Mouse (Mus musculus) ES-E14 (cell line): ENCODE results near the gene Mmrn2. TPM values are rescaled to one million over a fixed set of nuclear protein-coding genes. Genes with fewer than 3 reads are reported as not detected.

Experiments used
- DNase-seq: peaks from one replicate; pipeline ENCODE4 v3.0.0-alpha.2; 2013; ENCODE audit warnings: low read depth, low spot score
- H3K27ac ChIP-seq: 2 replicates; pipeline ENCODE4 v1.5.1; 2012; ENCODE audit warnings: low read depth, mild to moderate bottlenecking, low read length, moderate library complexity, mixed read lengths; ENCODE audit not compliant: poor library complexity, insufficient read depth, severe bottlenecking
- H3K36me3 ChIP-seq: 2 replicates; pipeline ENCODE4 v1.6.1; 2012; ENCODE audit warnings: mild to moderate bottlenecking, low read length, moderate library complexity, mixed read lengths; ENCODE audit not compliant: control insufficient read depth, poor library complexity, insufficient read depth, severe bottlenecking
- H3K4me1 ChIP-seq, 2 experiments: fragments of 150-350 bp in 1 of 2; sonication (generic) in 1 of 2; 2 replicates each; pipeline ENCODE4 v1.6.1; 2012; ENCODE audit warnings: low read length in 2 of 2, mild to moderate bottlenecking in 1 of 2, mixed read lengths in 1 of 2; ENCODE audit not compliant: control insufficient read depth in 2 of 2, insufficient read depth in 2 of 2, poor library complexity in 1 of 2
- H3K4me3 ChIP-seq, 2 experiments: fragments of 150-350 bp in 1 of 2; sonication (generic) in 1 of 2; 2 replicates each; pipeline ENCODE4 v1.5.1; 2012; ENCODE audit warnings: low read length in 2 of 2, low read depth in 1 of 2, mild to moderate bottlenecking in 1 of 2, mixed read lengths in 1 of 2; ENCODE audit not compliant: insufficient read depth in 1 of 2, poor library complexity in 1 of 2, severe bottlenecking in 1 of 2
- H3K9ac ChIP-seq: 2 replicates; pipeline ENCODE4 v1.6.1; 2012; ENCODE audit warnings: low read depth, mild to moderate bottlenecking, low read length, mixed read lengths; ENCODE audit not compliant: poor library complexity, insufficient read depth, severe bottlenecking
- H3K9me3 ChIP-seq: fragments of 150-350 bp; sonication (generic); 2 replicates; pipeline ENCODE4 v1.6.1; 2012; ENCODE audit warnings: low read depth, mild to moderate bottlenecking, low read length; ENCODE audit not compliant: control insufficient read depth, insufficient read depth
- CHD2 ChIP-seq: IDR thresholded peaks from 2 replicates; pipeline ENCODE4 v1.6.1; 2014; ENCODE audit warnings: mild to moderate bottlenecking, low read depth, low read length, inconsistent platforms
- HCFC1 ChIP-seq: IDR thresholded peaks from 2 replicates; pipeline ENCODE4 v1.6.1; 2012; ENCODE audit warnings: low read length, inconsistent platforms, borderline replicate concordance; ENCODE audit not compliant: insufficient read depth
- MAFK ChIP-seq: IDR thresholded peaks from 2 replicates; pipeline ENCODE4 v1.6.1; 2014; ENCODE audit warnings: mild to moderate bottlenecking, low read depth, low read length, inconsistent platforms; ENCODE audit not compliant: insufficient read depth
- ZC3H11A ChIP-seq: IDR thresholded peaks from 2 replicates; pipeline ENCODE4 v1.6.1; 2012; ENCODE audit warnings: low read depth, mild to moderate bottlenecking, inconsistent platforms, low read length, borderline replicate concordance
- ZNF384 ChIP-seq: IDR thresholded peaks from 2 replicates; pipeline ENCODE4 v1.6.1; 2012; ENCODE audit warnings: low read depth, low read length, inconsistent platforms
- in situ Hi-C, 2 experiments: fragments of 600-800 bp; cut with MboI; formaldehyde crosslinking; loops; one replicate each; pipeline ENCODE4 v1.15.1; 2025; ENCODE audit warnings: low sequenced_read_pairs in 2 of 2, inconsistent platforms in 1 of 2; ENCODE audit not compliant: unreplicated experiment in 2 of 2
- total RNA-seq: library from RNA; depleted of rRNA; stranded (reverse); fragments of 300-350 nt; gene quantifications from 2 replicates; pipeline ENCODE4 v1.2.3, GENCODE M21; 2012

The Mmrn2 gene
- total RNA-seq, 1 experiment, result 17.4 TPM

DNA sequence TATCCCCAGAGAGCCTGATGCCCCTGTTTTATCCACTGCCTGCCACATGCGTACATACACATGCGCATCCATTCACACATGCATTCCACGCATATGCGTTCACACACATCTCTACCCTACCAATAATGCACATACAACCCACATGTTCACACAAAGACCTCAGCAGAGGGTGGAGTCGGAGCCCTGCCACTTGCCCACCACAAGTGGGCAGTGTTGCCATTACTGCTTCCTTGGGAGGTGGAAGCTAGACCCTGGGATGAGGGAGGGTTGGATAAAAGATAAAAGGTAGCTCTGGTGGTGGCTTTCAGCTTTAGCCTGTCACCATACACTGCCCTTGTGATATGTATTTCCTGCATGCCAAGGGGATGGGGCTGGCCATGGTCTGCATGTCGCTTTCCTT, 2.6 kb upstream of the Mmrn2 start:
- TF ChIP-seq CHD2 (no peak), ZC3H11A (peak; percentile 45; the same call in 1 of the 2 replicates)
- Histone ChIP-seq H3K9me3 (no peaks in the 10 kb centered on the region), H3K4me3 (no peak overlapping the region), H3K27ac (no peak overlapping the region), H3K4me1 (peaks cover 12 to 42% of the 10 kb centered on the region in 2 experiments; a peak in 3 of 4 replicates), H3K36me3 (no peaks in the 10 kb centered on the region), H3K9ac (no peak overlapping the region)
- DNase-seq, result no peak
- in situ Hi-C loops, result no loop called here

DNA sequence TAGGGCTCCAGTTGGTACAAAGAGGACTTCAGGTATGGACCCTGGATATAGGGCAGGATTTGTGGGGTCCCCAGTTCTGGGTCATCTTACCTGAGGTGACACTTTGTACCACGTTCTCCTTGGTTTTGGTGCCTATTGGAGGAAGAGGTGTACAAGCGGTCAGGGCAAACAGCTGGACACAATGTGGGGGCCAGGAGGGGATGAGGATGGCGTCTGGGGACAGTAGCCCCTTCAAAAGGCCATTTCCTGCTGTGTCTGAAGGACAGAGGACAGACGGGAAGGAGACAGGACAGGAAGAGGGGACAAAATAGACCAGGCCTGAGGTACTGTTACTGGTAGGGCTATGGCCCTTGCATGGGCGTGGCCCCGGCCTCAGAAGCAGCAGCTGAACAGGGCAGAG, 1.7 kb upstream of the Mmrn2 start:
- Histone ChIP-seq H3K36me3 (no peaks in the 10 kb centered on the region), H3K27ac (no peak overlapping the region), H3K4me1 (peaks cover 12 to 45% of the 10 kb centered on the region in 2 experiments; a peak in 3 of 4 replicates), H3K4me3 (no peak overlapping the region), H3K9ac (no peak overlapping the region), H3K9me3 (no peaks in the 10 kb centered on the region)
- in situ Hi-C loops, result no loop called here
- TF ChIP-seq ZC3H11A (no peak), ZNF384 (no peak), MAFK (no peak)
- DNase-seq, result no peak

DNA sequence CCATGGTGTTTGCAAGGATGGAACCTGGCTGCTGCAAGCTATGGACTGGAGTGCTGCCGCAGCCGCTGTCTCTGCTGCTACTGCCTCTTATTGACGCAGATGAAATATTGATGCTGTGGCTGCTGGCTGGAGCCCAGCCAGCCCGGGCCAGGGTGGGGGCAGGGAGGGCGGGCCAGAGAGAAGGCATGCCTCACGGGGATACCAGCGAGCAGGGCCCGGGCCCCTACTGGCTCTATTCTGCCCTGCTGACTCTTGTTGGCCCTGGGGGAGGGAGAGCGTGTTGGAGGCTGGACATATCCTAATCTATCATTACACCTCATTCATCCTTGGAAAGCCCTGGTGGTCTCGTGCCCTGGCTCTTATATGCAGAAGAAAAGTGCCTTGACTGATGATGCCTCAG, 688 bp upstream of the Mmrn2 start, which contains the start of gene Sncg:
TSS of gene Sncg (minus strand) at position 213 of the 400 bp plus-strand sequence.
- Histone ChIP-seq H3K9me3 (no peaks in the 10 kb centered on the region), H3K9ac (peak within 1 kb of the TSS; percentile 13; the same call in 1 of the 2 replicates), H3K4me1 (peaks cover 12 to 49% of the 10 kb centered on the region in 2 experiments; a peak in 3 of 4 replicates), H3K4me3 (no peak within 1 kb of the TSS; a peak in 1 of 4 replicates), H3K36me3 (no peaks in the 10 kb centered on the region), H3K27ac (peak within 1 kb of the TSS; percentile 15; the same call in 1 of the 2 replicates)
- in situ Hi-C loops, result no loop called here
- no peak for TF ChIP-seq HCFC1
- no peak for TF ChIP-seq CHD2
- no peak for TF ChIP-seq MAFK
- no peak for TF ChIP-seq ZNF384
- TF ChIP-seq ZC3H11A, result no peak
- no peak for DNase-seq

DNA sequence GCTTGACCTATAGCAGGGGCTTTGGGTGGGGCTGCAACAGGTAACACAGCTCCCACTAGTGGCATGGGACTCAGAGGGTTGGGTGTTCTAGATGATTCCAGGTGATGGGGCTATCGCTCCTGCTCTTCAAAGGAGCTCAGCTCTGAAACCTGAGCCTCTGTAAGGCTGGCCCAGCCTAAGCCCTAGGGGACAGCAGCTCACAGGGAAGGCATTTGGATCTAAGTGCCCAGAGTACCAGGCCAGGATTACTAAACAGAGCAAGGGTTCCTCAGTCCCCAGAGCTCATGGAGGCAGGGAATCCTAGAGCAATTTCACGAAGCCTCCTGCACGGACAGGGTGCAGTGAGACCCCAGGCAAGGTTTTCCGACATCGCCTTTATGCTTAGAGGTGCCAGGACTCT, 676 bp downstream of the Mmrn2 start:
- in situ Hi-C loops, result no loop called here
- Histone ChIP-seq H3K4me3 (peak overlapping the region; percentile 5 to 37; a peak in 3 of 4 replicates), H3K4me1 (peaks cover 14 to 51% of the 10 kb centered on the region in 2 experiments), H3K36me3 (no peaks in the 10 kb centered on the region), H3K9me3 (no peaks in the 10 kb centered on the region), H3K9ac (peak overlapping the region; percentile 42; the same call in 1 of the 2 replicates), H3K27ac (peak overlapping the region; percentile 15; the same call in 1 of the 2 replicates)
- TF ChIP-seq CHD2 (no peak), MAFK (no peak), ZNF384 (no peak), ZC3H11A (no peak), HCFC1 (no peak)
- no peak for DNase-seq

DNA sequence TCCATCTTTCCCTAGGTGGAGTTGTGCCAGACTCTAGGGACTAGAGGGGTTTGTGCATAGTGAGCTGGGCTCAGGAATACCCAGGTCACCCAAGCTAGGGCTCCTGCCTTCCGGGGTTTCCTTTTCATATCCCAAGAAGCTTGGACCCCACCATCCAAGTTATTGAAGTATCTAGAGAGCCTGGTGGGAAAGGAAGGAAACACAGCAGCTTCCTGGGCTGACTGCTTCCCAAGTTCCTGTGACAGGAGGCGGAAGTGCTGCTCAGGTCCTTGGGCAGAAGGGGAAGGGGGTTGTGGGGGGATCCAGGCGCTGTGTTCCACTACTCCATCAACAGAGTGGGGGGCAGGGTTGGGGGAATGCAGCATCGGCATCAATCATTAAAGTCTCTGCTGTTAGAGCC, 1.9 kb downstream of the Mmrn2 start:
- no peak for DNase-seq
- H3K9ac ChIP-seq, result no peak overlapping the region; the same call in 1 of the 2 replicates
- H3K4me1 ChIP-seq, result peaks cover 14 to 57% of the 10 kb centered on the region in 2 experiments
- TF ChIP-seq MAFK (no peak), CHD2 (no peak), ZNF384 (no peak), ZC3H11A (no peak), HCFC1 (no peak)
- in situ Hi-C loops, result no loop called here
- H3K4me3 ChIP-seq, result no peak overlapping the region
- H3K27ac ChIP-seq, result no peak overlapping the region; the same call in 1 of the 2 replicates
- H3K9me3 ChIP-seq, result no peaks in the 10 kb centered on the region
- H3K36me3 ChIP-seq, result no peaks in the 10 kb centered on the region
